Mouse (Mus musculus): ENCODE data around the gene Sqor.

DNA sequence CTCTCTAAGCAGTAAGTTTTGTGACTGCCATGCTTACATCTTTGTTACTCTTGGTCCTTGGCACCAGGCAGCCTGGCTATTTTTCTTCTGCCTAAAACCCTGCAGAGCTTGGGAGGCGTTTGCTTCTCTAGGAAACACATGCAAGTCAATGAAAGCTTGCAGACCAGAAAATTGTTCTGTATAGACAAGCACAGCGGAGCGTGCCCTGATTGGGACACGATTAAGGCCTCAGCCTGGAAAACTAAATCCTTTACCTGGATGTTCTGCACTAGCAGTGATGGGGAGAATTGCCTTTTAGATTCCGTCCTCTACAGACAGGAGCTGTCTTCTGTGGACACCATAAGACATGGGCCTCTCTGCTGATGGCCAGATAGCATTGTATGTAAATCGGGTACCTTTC, 39.4 kb downstream of the Sqor start:
- no peak for TF ChIP-seq CTCF (IDR thresholded peaks at IDR 0.05; ENCODE audit: borderline replicate concordance, control insufficient read depth, extremely low read depth, insufficient read depth, low read length, poor library complexity)
- no peak for TF ChIP-seq POLR2A (IDR thresholded peaks at IDR 0.05; ENCODE audit: control insufficient read depth, extremely low read depth, insufficient read depth, low read length, poor library complexity)

Data from thymus, adult 2 months (tissue).